Mouse (Mus musculus) stomach, embryonic 16.5 days (tissue): ENCODE measurements around the gene Ifna16. TPM values are rescaled to one million over a fixed set of nuclear protein-coding genes. Genes with fewer than 3 reads are reported as not detected.

Experiments used
- ATAC-seq: fragments of 200-750 bp; cut with Nextera tagmentation; 2 replicates; pipeline ENCODE4 v1.8.0; 2017; ENCODE audit warnings: moderate number of reproducible peaks, moderate TSS enrichment; ENCODE audit not compliant: insufficient read depth, low FRiP score
- H3K27ac ChIP-seq: fragments of 300-500 bp; sonication (generic); 2 replicates; pipeline ENCODE4 v1.5.1; 2014; ENCODE audit warnings: low read length
- H3K27me3 ChIP-seq: fragments of 300-500 bp; sonication (generic); 2 replicates; pipeline ENCODE4 v1.6.1; 2014; ENCODE audit warnings: low read length, control low read depth, mixed read lengths; ENCODE audit not compliant: control insufficient read depth, insufficient read depth
- H3K36me3 ChIP-seq: fragments of 300-500 bp; sonication (generic); 2 replicates; pipeline ENCODE4 v1.6.1; 2014; ENCODE audit warnings: low read length; ENCODE audit not compliant: control insufficient read depth, insufficient read depth
- H3K4me1 ChIP-seq: fragments of 300-500 bp; sonication (generic); 2 replicates; pipeline ENCODE4 v1.6.1; 2014; ENCODE audit warnings: low read length, control low read depth, mixed read lengths; ENCODE audit not compliant: control insufficient read depth, insufficient read depth
- H3K4me2 ChIP-seq: fragments of 300-500 bp; sonication (generic); 2 replicates; pipeline ENCODE4 v1.6.1; 2014; ENCODE audit warnings: low read depth, low read length, mixed read lengths
- H3K4me3 ChIP-seq: fragments of 300-500 bp; sonication (generic); replicated peaks from 2 replicates; pipeline ENCODE4 v1.5.1; 2014; ENCODE audit warnings: mild to moderate bottlenecking, low read length
- H3K9ac ChIP-seq: fragments of 300-500 bp; sonication (generic); 2 replicates; pipeline ENCODE4 v1.6.1; 2014; ENCODE audit warnings: low read length
- H3K9me3 ChIP-seq: fragments of 300-500 bp; sonication (generic); replicated peaks from 2 replicates; pipeline ENCODE4 v1.6.1; 2016; ENCODE audit warnings: low read length, control low read depth; ENCODE audit not compliant: control insufficient read depth
- WGBS: fragments of 180-500 bp; shearing (Covaris S2); extraction: QIAGEN DNeasy Blood & Tissue Kit; methylation state at CpG from one replicate; pipeline ENCODE4 v1.1.7; 2014; 5-methylcytosine and 5-hydroxymethylcytosine counted together
- polyA plus RNA-seq: library from polyadenylated mRNA; unstranded; fragments of >200 nt; fragmentation: Nextera tagmentation; extraction: Ambion mirVana; gene quantifications from 2 replicates; pipeline ENCODE4 v1.2.1, GENCODE M21; 2015

Ifna16 gene
- polyA plus RNA-seq, 1 experiment from 2014 or later: not detected

DNA sequence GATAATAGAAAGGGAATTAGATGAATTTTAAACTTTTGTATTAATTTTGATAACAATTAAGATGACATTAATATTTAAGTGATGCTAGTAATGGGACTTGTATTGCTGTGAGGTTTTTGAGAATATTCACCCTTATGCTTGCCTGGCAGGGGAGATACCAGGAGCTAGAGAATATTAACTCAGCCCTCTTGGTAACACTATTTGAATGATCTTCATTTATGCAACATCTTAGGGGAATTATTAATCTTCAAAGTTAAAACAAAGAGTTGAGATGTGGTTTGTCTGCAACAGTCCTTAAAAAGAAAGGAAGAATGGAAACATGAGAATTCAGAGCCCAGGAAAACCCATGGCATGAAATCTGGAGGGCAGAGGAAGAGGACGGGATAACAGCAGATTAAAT lies 22.6 kb upstream of the Ifna16 start:
- no peaks in the 10 kb centered on the region for H3K36me3 ChIP-seq
- no peaks in the 10 kb centered on the region for H3K27me3 ChIP-seq
- H3K27ac ChIP-seq: no peak overlapping the region
- WGBS: 90% methylated on average over 1 of the region's 1 CpGs
- ATAC-seq: no peak
- no peaks in the 10 kb centered on the region for H3K9me3 ChIP-seq
- H3K4me2 ChIP-seq: no peak overlapping the region
- H3K4me1 ChIP-seq: no peaks in the 10 kb centered on the region
- no peak overlapping the region for H3K4me3 ChIP-seq
- H3K9ac ChIP-seq: no peak overlapping the region

DNA sequence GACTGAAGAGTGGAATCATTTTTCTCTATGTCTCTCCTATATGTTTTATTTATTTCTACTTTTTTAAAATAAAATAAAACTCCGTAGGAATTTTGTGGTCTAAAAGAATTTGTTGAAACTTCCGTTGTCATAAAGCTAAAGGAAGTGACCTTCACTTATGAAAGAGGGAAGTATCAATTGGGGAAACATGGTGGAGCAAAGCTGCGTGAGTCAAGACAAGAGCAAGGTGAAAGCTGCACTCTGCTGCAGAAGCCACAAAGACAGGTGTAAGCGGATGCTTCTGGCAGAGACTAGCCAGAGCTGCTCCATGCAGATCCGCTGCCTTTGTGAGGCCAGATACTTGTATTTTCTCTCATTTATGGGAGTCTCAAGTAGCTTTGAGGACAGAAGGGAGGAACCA lies 22.1 kb upstream of the Ifna16 start:
- Histone ChIP-seq H3K9me3 (no peaks in the 10 kb centered on the region), H3K9ac (no peak overlapping the region), H3K27ac (no peak overlapping the region), H3K36me3 (no peaks in the 10 kb centered on the region), H3K4me1 (no peaks in the 10 kb centered on the region), H3K4me3 (no peak overlapping the region), H3K4me2 (no peak overlapping the region), H3K27me3 (no peaks in the 10 kb centered on the region)
- 74% methylated on average over 5 of the region's 5 CpGs for WGBS
- no peak for ATAC-seq

DNA sequence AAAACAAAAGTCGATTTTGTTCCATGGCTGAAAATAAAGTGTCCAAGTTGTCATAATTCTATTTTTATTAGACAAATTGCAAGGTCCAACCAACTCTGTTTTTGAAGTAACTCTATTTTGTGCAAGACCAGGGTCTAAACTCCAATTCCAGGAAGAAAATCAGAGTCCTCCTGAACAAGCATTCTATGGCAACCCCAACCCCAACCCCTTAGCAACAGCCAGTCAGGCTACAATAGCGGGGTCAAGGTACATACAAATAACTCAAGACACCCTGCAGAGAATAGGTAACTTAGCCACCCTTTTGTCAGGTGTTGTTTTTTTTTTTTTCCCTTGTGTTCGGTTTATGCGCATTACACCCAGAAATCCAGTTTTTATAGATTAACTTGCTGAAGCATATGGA lies 21.0 kb upstream of the Ifna16 start:
- Histone ChIP-seq H3K4me2 (no peak overlapping the region), H3K4me3 (no peak overlapping the region), H3K4me1 (no peaks in the 10 kb centered on the region), H3K27ac (no peak overlapping the region), H3K9me3 (no peaks in the 10 kb centered on the region), H3K36me3 (no peaks in the 10 kb centered on the region), H3K9ac (no peak overlapping the region), H3K27me3 (no peaks in the 10 kb centered on the region)
- WGBS: 72% methylated on average over 4 of the region's 4 CpGs
- no peak for ATAC-seq

DNA sequence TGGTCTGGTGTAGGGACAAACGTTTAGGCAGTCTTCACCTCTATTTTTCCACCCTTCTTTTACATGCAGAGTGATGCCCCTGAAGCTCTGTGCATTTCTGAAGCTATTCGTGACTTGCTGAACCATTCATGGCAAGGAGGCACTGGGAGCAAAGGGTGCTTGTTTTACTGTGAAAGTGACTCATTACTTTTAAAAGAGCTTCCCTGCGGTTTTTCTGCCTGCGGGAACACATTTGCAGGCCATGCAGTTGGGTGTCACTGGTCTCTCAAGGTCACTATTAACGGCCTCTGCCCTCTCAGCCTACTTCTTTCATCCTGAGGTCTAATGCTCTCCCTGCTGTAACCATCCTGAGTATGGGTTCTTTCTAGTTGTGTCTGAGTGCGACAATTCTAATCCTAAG lies 20.4 kb upstream of the Ifna16 start:
- no peak overlapping the region for H3K4me3 ChIP-seq
- H3K9ac ChIP-seq: no peak overlapping the region

DNA sequence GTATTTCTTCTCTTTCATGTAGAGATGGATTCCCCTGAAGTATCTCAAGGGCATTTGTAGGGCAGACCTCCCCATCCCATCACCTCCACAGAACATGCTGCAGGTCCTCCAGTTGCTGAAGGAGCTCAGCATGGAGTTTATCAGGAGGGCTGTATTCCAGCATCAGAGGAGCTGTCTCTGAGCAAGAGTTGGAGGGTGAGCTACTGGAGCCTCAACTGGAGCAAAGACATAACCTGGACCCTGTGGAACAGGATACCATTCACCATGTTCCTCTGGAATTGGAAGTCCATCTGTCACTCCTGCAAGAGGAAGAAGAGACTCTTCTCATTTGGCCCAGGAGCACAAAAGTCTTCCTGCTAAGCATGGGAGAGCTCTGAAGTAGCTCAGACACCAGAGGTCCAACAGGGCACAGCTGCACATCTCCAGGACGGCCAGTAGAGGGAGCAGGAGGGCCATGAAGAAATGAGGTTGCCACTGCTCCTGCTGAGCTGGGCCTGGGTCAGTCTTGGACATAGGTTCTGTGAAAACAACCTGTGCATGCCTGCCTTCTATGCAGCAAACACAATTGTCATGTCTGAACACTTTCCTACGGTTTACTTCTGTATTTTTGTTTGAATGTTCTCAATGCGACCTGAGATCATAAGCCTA lies 19.6 kb upstream of the Ifna16 start:
- H3K27ac ChIP-seq: no peak overlapping the region
- H3K27me3 ChIP-seq: no peaks in the 10 kb centered on the region
- 17% methylated on average over 3 of the region's 3 CpGs for WGBS
- no peak overlapping the region for H3K9ac ChIP-seq
- H3K4me1 ChIP-seq: no peaks in the 10 kb centered on the region
- H3K36me3 ChIP-seq: no peaks in the 10 kb centered on the region
- H3K4me3 ChIP-seq: no peak overlapping the region
- H3K4me2 ChIP-seq: no peak overlapping the region
- no peaks in the 10 kb centered on the region for H3K9me3 ChIP-seq
- ATAC-seq: peak; percentile 80

More for the DNA sequence above, 20.4 kb upstream of the Ifna16 start:
- WGBS: 62% methylated on average over 6 of the region's 6 CpGs
- Histone ChIP-seq H3K27ac (no peak overlapping the region), H3K4me1 (no peaks in the 10 kb centered on the region), H3K27me3 (no peaks in the 10 kb centered on the region), H3K4me2 (no peak overlapping the region), H3K36me3 (no peaks in the 10 kb centered on the region), H3K9me3 (no peaks in the 10 kb centered on the region)
- no peak for ATAC-seq

DNA sequence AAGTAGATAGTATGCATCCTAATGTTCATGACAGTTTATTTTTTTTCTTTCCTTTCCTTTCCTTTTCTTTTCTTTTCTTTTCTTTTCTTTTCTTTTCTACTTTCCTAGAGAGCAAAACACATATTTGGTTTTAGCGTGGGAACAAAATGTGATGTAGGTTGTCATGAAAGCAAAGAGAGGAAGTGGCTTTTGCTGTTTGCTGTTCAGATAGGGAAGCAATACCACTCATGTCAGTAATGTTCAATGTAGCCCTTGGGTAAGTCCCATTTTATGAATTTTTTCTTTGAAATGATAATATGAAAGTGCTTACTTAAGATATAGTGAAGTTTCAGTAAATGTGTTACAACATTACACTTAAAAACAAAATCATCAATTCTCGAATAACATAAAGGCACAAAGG lies 16.7 kb upstream of the Ifna16 start:
- WGBS: 87% methylated on average over 2 of the region's 2 CpGs
- no peaks in the 10 kb centered on the region for H3K9me3 ChIP-seq

DNA sequence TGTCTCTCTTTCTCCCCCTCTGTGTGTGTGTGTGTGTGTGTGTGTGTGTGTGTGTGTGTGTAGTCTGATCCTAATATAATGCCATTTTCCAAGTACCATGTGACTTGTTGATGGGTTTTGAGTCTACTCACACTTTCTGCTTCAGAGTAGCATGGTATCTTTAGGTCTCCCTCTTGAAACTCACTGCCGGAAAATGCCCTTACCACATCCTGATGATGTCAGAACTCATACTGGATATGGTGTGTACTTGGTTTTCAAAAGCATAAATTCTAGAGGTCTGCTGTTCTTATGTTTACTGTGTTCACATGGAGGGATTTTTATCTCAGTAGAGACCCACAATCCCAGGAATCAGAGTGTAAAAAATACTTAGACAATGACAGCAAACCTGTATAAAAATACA lies 15.8 kb upstream of the Ifna16 start:
- Histone ChIP-seq H3K9me3 (no peaks in the 10 kb centered on the region), H3K4me1 (no peaks in the 10 kb centered on the region), H3K27ac (no peak overlapping the region), H3K9ac (no peak overlapping the region), H3K4me2 (no peak overlapping the region), H3K27me3 (no peaks in the 10 kb centered on the region), H3K36me3 (no peaks in the 10 kb centered on the region), H3K4me3 (no peak overlapping the region)
- no peak for ATAC-seq
- WGBS: 72% methylated on average over 1 of the region's 1 CpGs

More for the DNA sequence above, 16.7 kb upstream of the Ifna16 start:
- ATAC-seq: no peak
- Histone ChIP-seq H3K36me3 (no peaks in the 10 kb centered on the region), H3K4me3 (no peak overlapping the region), H3K27ac (no peak overlapping the region), H3K4me2 (no peak overlapping the region), H3K27me3 (no peaks in the 10 kb centered on the region), H3K4me1 (no peaks in the 10 kb centered on the region), H3K9ac (no peak overlapping the region)

DNA sequence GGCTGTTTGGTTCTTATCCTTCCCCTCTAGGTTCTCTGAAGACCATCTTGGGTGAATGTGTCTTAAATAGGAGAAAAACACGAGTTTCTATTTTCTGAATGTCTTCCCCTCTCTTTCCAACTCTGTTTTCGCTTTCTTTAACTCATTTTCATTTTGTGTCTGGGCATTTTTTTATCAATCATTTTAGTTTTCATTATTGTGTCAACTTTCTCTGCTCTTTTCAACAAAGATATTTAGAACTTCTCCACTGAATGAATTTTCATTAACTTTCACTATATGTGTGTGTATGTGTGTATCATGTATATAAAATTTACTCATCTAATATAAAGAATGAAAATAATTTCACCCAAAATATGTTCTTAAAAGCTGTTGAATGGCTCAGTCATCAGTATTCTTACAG lies 14.5 kb upstream of the Ifna16 start, which contains the start of gene Ifnab:
TSS of gene Ifnab (minus strand) at position 101 of the 400 bp plus-strand sequence.
- Histone ChIP-seq H3K27me3 (no peaks in the 10 kb centered on the region), H3K27ac (no peak within 1 kb of the TSS), H3K9ac (no peak within 1 kb of the TSS), H3K9me3 (no peaks in the 10 kb centered on the region), H3K4me1 (no peaks in the 10 kb centered on the region), H3K36me3 (no peaks in the 10 kb centered on the region), H3K4me2 (no peak within 1 kb of the TSS), H3K4me3 (no peak within 1 kb of the TSS)
- ATAC-seq: no peak
- WGBS: 52% methylated on average over 2 of the region's 2 CpGs

DNA sequence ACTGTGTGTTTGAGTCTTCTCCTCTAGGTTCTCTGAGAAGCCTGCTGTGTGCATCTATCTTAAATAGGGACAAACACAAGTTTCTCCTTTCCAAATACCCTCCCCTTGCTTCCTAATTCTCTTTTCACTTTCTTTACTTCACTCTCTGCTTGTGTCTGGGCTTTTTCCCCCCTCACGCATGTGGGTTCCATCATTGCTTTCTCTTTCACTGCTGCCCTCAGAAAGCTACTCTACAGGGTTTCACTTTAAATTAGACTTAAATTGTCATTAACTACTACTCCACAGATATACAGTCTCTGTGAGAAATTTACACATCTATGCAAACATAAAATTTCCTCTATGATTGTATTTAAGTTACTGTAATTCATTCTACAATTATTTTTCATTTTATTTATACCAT lies 7.1 kb upstream of the Ifna16 start, which contains the start of gene Ifna2:
TSS of gene Ifna2 (minus strand) at position 101 of the 400 bp plus-strand sequence.
- H3K4me2 ChIP-seq: no peak within 1 kb of the TSS
- no peaks in the 10 kb centered on the region for H3K36me3 ChIP-seq
- 70% methylated on average over 1 of the region's 1 CpGs for WGBS
- no peaks in the 10 kb centered on the region for H3K4me1 ChIP-seq
- H3K27ac ChIP-seq: no peak within 1 kb of the TSS
- H3K27me3 ChIP-seq: no peaks in the 10 kb centered on the region
- no peak within 1 kb of the TSS for H3K9ac ChIP-seq
- H3K4me3 ChIP-seq: no peak within 1 kb of the TSS
- no peaks in the 10 kb centered on the region for H3K9me3 ChIP-seq
- no peak for ATAC-seq
